Mouse (Mus musculus) hindbrain, embryonic 16.5 days (tissue): Measurements from ENCODE around the gene Klhl36. TPM values are rescaled to one million over a fixed set of nuclear protein-coding genes. Genes with fewer than 3 reads are reported as not detected.

Source experiments
- ATAC-seq: fragments of 200-750 bp; cut with Nextera tagmentation; 2 replicates; pipeline ENCODE4 v1.8.0; 2017; ENCODE audit warnings: moderate TSS enrichment, moderate library complexity
- H3K27ac ChIP-seq: fragments of 300-500 bp; sonication (generic); 2 replicates; pipeline ENCODE4 v1.5.1; 2014; ENCODE audit warnings: low read depth, mild to moderate bottlenecking, control low read depth, low read length, moderate library complexity
- H3K27me3 ChIP-seq: fragments of 300-500 bp; sonication (generic); replicated peaks from 2 replicates; pipeline ENCODE4 v1.6.1; 2014; ENCODE audit warnings: low read length; ENCODE audit not compliant: control insufficient read depth, insufficient read depth
- H3K36me3 ChIP-seq: fragments of 300-500 bp; sonication (generic); 2 replicates; pipeline ENCODE4 v1.6.1; 2014; ENCODE audit warnings: mild to moderate bottlenecking, low read length, moderate library complexity, mixed read lengths; ENCODE audit not compliant: control insufficient read depth, insufficient read depth
- H3K4me1 ChIP-seq: fragments of 300-500 bp; sonication (generic); 2 replicates; pipeline ENCODE4 v1.6.1; 2014; ENCODE audit warnings: low read depth, low read length; ENCODE audit not compliant: control insufficient read depth, insufficient read depth
- H3K4me2 ChIP-seq: fragments of 300-500 bp; sonication (generic); 2 replicates; pipeline ENCODE4 v1.6.1; 2014; ENCODE audit warnings: mild to moderate bottlenecking, low read length, control low read depth, moderate library complexity
- H3K4me3 ChIP-seq: fragments of 300-500 bp; sonication (generic); 2 replicates; pipeline ENCODE4 v1.5.1; 2014; ENCODE audit warnings: mild to moderate bottlenecking, low read length, control low read depth, moderate library complexity
- H3K9ac ChIP-seq: fragments of 300-500 bp; sonication (generic); 2 replicates; pipeline ENCODE4 v1.6.1; 2014; ENCODE audit warnings: low read depth, mild to moderate bottlenecking, control low read depth, low read length, moderate library complexity
- H3K9me3 ChIP-seq: fragments of 300-500 bp; sonication (generic); 2 replicates; pipeline ENCODE4 v1.6.1; 2014; ENCODE audit warnings: mild to moderate bottlenecking, low read length, moderate library complexity; ENCODE audit not compliant: control insufficient read depth
- WGBS: fragments of 180-500 bp; shearing (Covaris S2); extraction: QIAGEN DNeasy Blood & Tissue Kit; methylation state at CpG from one replicate; pipeline ENCODE4 v1.1.7; 2014; 5-methylcytosine and 5-hydroxymethylcytosine counted together
- polyA plus RNA-seq: library from polyadenylated mRNA; unstranded; fragments of >200 nt; fragmentation: Nextera tagmentation; extraction: Ambion mirVana; gene quantifications from 2 replicates; pipeline ENCODE4 v1.2.1, GENCODE M21; 2015

Klhl36 gene
- polyA plus RNA-seq, 1 experiment from 2014 or later: 20.5 TPM

DNA sequence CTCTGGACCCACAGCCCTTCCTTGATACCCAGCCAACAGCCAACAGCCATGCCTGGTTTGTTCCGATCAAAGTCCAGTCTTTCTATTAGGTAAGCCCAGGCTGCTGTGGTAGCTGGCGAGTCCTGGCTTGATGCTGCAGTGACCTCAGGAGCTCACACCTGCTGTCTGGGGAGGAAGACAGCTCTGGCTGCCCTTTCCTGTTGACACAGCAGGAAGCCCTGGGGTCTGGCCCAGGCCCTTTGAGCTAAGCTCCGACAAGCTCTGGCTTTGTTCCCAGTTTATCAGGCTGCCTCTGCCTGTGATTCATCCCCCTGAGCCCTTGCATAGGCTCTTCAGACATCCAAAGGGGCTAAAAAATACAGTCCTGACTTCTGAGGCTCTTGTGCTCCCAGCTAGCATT is 23.5 kb downstream of the Klhl36 start:
- Histone ChIP-seq H3K4me1 (no peaks in the 10 kb centered on the region; the same call in 1 of the 2 replicates), H3K4me2 (no peak overlapping the region), H3K9ac (no peak overlapping the region), H3K27ac (no peak overlapping the region), H3K9me3 (no peaks in the 10 kb centered on the region), H3K4me3 (no peak overlapping the region), H3K36me3 (no peaks in the 10 kb centered on the region), H3K27me3 (no peaks in the 10 kb centered on the region)
- 28% methylated on average over 3 of the region's 3 CpGs for WGBS
- ATAC-seq: peak; percentile 68

DNA sequence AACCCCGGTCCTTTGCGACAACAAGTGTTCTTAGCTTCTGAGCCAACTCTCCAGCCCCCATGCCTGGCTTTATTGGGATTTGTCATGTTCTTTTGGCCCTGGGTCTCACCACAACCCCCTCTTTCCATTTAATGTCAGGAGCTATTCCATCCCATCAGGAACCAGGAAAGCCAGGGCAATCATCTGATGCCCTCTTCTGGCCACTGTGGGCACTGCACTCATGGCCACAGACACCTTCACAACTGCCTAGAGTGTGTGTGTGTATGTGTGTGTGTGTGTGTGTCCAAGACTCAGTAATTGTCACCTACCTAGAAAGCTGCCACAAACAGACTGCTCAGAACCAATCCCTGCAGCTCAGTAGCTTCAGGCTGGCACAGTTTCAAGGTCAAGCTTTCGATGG is 25.1 kb downstream of the Klhl36 start:
- H3K4me1 ChIP-seq: no peaks in the 10 kb centered on the region; the same call in 1 of the 2 replicates
- no peak for ATAC-seq
- H3K36me3 ChIP-seq: no peaks in the 10 kb centered on the region
- no peak overlapping the region for H3K4me2 ChIP-seq
- H3K9ac ChIP-seq: no peak overlapping the region
- H3K9me3 ChIP-seq: no peaks in the 10 kb centered on the region
- H3K4me3 ChIP-seq: no peak overlapping the region
- no peaks in the 10 kb centered on the region for H3K27me3 ChIP-seq
- 81% methylated on average over 3 of the region's 3 CpGs for WGBS
- H3K27ac ChIP-seq: no peak overlapping the region

DNA sequence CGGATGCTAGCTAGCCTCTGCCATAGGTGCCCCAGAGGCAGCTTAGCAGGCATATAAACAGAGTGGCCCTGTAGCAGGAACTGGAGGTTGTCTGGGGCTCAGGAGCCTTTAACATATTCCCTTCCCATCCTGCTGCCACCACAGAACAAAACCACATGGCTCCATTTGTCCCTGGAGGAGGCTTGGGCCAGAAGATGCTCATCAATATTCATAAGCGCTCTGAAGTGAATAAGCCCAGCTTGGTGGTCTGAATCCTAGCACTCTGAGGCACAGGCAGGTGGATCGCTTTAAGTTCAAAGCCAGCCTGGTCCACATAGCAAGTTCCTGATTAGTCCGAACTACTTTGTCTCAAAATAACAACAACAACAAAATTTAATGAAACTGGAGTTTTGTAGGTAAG is 25.9 kb downstream of the Klhl36 start:
- no peak for ATAC-seq
- Histone ChIP-seq H3K9me3 (no peaks in the 10 kb centered on the region), H3K9ac (no peak overlapping the region), H3K4me3 (no peak overlapping the region), H3K27ac (no peak overlapping the region), H3K27me3 (no peaks in the 10 kb centered on the region), H3K36me3 (no peaks in the 10 kb centered on the region), H3K4me1 (no peaks in the 10 kb centered on the region; the same call in 1 of the 2 replicates), H3K4me2 (no peak overlapping the region)
- 48% methylated on average over 4 of the region's 4 CpGs for WGBS

DNA sequence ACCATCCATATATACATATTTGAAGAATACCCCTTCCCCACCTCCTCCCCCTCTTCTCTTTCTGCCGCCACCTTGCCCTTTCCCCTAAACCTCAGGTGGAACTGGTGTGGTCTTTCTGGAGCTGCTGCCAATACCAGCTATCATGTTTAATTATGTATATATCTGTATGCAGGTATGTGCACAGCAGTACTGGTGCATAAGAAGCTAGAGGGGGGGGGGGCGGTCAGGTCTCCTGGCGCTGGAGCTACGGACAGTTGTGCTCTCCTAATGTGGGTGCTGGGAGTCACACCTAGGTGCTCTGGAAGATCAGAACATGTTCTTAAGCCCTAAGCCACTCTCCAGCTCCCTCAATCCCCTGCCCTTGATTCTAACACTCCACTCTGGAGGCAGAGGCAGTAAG is 35.0 kb downstream of the Klhl36 start:
- H3K4me2 ChIP-seq: no peak overlapping the region
- no peak overlapping the region for H3K9ac ChIP-seq
- no peak overlapping the region for H3K4me3 ChIP-seq
- H3K27me3 ChIP-seq: peaks cover 11% of the 10 kb centered on the region
- no peak overlapping the region for H3K27ac ChIP-seq
- no peaks in the 10 kb centered on the region for H3K9me3 ChIP-seq
- WGBS: 81% methylated on average over 4 of the region's 4 CpGs
- no peaks in the 10 kb centered on the region for H3K4me1 ChIP-seq
- no peaks in the 10 kb centered on the region for H3K36me3 ChIP-seq
- ATAC-seq: no peak

DNA sequence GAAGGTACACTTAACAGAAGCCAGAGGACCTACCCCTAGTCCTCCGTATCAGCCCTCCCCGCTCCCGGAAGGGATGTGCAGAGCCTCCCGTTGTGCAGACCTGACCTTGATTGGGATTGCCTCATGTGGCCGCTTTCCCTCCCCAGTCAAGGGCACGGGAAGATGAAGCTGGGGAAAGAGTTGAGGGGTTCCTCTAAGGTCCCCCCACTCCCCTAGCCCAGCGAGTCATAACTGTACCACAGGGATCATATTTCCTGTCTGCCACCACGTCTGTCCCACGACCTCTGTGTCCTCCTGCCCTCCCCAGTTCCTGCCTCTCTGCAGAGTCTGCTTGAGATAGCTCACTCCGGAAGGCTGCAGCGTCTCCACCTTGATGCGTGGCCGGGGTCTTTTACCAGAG is 35.9 kb downstream of the Klhl36 start:
- H3K9ac ChIP-seq: no peak overlapping the region
- H3K9me3 ChIP-seq: no peaks in the 10 kb centered on the region
- H3K27me3 ChIP-seq: peaks cover 11% of the 10 kb centered on the region
- H3K4me3 ChIP-seq: no peak overlapping the region
- 22% methylated on average over 13 of the region's 13 CpGs for WGBS
- no peaks in the 10 kb centered on the region for H3K36me3 ChIP-seq
- no peak overlapping the region for H3K27ac ChIP-seq
- no peaks in the 10 kb centered on the region for H3K4me1 ChIP-seq
- H3K4me2 ChIP-seq: no peak overlapping the region
- no peak for ATAC-seq

DNA sequence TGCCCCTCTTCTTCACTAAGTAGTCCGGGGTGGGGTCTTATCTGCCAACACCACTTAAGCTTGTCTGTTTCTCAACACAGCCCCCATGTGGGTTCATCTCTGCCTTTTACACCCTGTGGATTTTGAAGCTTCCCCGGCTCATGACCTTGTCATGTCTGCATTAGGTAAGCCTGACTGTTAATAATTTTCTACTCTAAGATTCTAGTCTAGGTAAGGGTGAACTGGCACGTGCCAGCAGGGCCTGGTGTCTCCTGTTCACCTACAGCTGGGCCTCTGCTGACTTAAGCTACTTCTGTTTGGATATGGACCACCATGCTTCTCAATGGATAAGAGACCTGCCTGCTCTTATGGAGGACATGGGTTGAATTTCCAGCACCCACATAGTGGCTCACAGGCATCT is 39.3 kb downstream of the Klhl36 start:
- Histone ChIP-seq H3K9me3 (no peaks in the 10 kb centered on the region), H3K4me3 (no peak overlapping the region), H3K4me2 (no peak overlapping the region), H3K4me1 (no peaks in the 10 kb centered on the region), H3K27me3 (peaks cover 11% of the 10 kb centered on the region), H3K36me3 (no peaks in the 10 kb centered on the region), H3K27ac (no peak overlapping the region), H3K9ac (no peak overlapping the region)
- 85% methylated on average over 3 of the region's 3 CpGs for WGBS
- no peak for ATAC-seq

DNA sequence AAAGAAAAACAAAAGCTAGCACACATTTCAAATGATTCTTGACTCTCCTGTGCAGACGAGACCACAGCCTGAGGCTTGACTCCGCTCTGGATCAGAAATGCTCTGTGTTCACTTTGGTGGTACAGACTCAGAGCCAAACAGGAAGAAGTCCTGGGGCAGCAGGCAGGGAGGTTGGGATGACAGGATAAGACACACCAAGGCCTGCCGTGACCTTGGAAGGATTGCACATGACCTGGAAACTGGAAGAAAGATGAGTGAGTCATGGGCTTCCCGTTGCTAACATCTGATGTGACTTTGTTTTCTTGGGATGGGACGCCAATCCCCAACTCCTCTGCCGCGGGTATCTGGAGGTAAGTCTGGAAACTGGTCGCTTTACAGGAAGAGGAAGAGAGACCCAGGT is 39.9 kb downstream of the Klhl36 start:
- H3K9me3 ChIP-seq: no peaks in the 10 kb centered on the region
- peaks cover 10% of the 10 kb centered on the region for H3K27me3 ChIP-seq
- WGBS: 76% methylated on average over 8 of the region's 8 CpGs
- H3K4me2 ChIP-seq: no peak overlapping the region
- H3K36me3 ChIP-seq: no peaks in the 10 kb centered on the region
- no peak for ATAC-seq
- no peak overlapping the region for H3K4me3 ChIP-seq
- H3K9ac ChIP-seq: no peak overlapping the region
- H3K27ac ChIP-seq: no peak overlapping the region
- no peaks in the 10 kb centered on the region for H3K4me1 ChIP-seq

DNA sequence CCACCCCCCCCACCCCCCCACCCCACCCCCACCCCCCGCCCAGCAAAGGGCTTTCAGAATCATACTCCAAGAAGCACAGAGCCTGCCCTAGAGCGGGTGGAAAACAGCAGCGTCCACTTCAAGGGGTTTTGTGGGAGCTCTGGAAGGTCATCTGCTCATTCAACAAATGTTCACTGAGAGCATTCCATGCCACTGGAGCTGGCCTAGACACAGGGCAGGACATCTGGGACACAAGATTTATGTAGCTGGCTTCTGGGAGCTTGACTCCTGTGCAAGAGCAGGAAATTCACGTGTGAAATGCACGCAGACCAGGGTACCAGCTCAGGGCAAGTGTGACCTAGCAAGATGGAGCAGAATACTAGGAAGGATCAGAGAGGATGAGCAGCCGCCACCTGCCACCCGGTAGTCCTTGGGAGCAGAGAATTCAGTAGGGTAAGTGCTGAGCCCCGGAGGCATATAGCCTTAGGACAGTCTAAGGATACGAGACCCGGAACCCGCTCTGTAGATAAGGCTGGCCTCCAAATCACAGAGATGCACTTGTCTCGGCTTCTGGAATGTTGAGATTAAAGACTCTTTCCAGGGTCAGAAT is 42.4 kb downstream of the Klhl36 start:
- no peak for ATAC-seq
- no peak overlapping the region for H3K9ac ChIP-seq
- no peak overlapping the region for H3K4me3 ChIP-seq
- H3K27ac ChIP-seq: no peak overlapping the region
- H3K9me3 ChIP-seq: no peaks in the 10 kb centered on the region
- H3K4me2 ChIP-seq: no peak overlapping the region
- no peaks in the 10 kb centered on the region for H3K27me3 ChIP-seq
- H3K36me3 ChIP-seq: no peaks in the 10 kb centered on the region
- H3K4me1 ChIP-seq: no peaks in the 10 kb centered on the region
- WGBS: 62% methylated on average over 12 of the region's 12 CpGs

DNA sequence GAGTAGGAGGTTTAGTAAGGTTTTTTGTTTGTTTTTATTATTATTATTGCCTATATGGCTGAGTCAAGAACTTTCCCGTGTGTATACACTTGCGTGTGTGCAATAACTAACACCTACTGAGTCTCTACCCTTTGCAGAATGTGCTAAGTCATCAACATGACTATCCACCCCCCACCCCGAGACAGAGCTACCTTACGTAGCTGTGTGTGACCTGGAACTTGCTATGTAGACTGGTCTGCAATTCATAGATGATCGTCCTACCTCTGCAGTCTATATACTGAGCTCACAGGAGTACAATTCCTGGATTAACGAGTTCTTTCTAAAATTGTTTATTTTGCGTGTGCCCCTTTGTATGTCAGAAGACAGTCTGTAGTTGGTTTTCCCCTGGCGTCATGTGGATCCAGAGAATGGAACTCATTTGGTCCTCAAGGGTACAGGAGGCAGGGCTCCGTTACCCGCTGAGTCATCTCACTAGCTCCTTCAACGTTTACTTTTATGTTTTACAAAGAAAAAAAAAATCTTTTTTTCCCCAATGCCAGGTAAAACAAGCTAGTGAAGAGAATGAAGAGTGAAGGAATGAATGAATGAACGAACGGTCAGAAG is 48.0 kb downstream of the Klhl36 start, which contains the start of gene Usp10:
Usp10 (plus strand) TSS at position 417 of the 603 bp plus-strand sequence.
- H3K36me3 ChIP-seq: no peaks in the 10 kb centered on the region
- ATAC-seq: peak; percentile 9
- peak within 1 kb of the TSS; percentile 94 for H3K27ac ChIP-seq
- peak within 1 kb of the TSS; percentile 96 for H3K9ac ChIP-seq
- 22% methylated on average over 13 of the region's 13 CpGs for WGBS
- H3K4me1 ChIP-seq: peaks cover 37% of the 10 kb centered on the region
- no peaks in the 10 kb centered on the region for H3K27me3 ChIP-seq
- no peaks in the 10 kb centered on the region for H3K9me3 ChIP-seq
- peak within 1 kb of the TSS; percentile 77 for H3K4me2 ChIP-seq
- H3K4me3 ChIP-seq: peak within 1 kb of the TSS; percentile 87
